Mouse (Mus musculus): Measurements from ENCODE around the gene Mgarp. TPM values are rescaled to one million over a fixed set of nuclear protein-coding genes. Genes with fewer than 3 reads are reported as not detected.
A peak's percentile ranks its signal among the peaks of the same experiment; 100 is the strongest.

Mgarp gene
- polyA plus RNA-seq, 1 experiment from 2014 or later = 0.39 TPM

GRCm38 (mm10) chr3:51391591-51391990 is 4.9 kb downstream of the Mgarp start:
- Histone ChIP-seq H3K36me3 (ENCODE audit: control insufficient read depth, insufficient read depth, low read length) (no peaks in the 10 kb centered on the region), H3K27ac (ENCODE audit: low read length) (no peak overlapping the region), H3K4me3 (ENCODE audit: low read depth, low read length) (no peak overlapping the region), H3K9me3 (replicated peaks; ENCODE audit: control insufficient read depth, low read length, poor library complexity, severe bottlenecking) (no peaks in the 10 kb centered on the region), H3K9ac (ENCODE audit: low read depth, low read length) (no peak overlapping the region), H3K27me3 (ENCODE audit: control insufficient read depth, insufficient read depth, low read depth, low read length) (peaks cover 12% of the 10 kb centered on the region), H3K4me1 (ENCODE audit: control insufficient read depth, insufficient read depth, low read length) (peaks cover 4% of the 10 kb centered on the region), H3K4me2 (ENCODE audit: low read length) (no peak overlapping the region)
- WGBS = 96% methylated on average over 5 of the region's 5 CpGs
- no peak for ATAC-seq

GRCm38 (mm10) chr3:51391095-51391494 is 5.4 kb downstream of the Mgarp start:
- Histone ChIP-seq H3K36me3 (ENCODE audit: control insufficient read depth, insufficient read depth, low read length) (no peaks in the 10 kb centered on the region), H3K9ac (ENCODE audit: low read depth, low read length) (no peak overlapping the region), H3K27ac (ENCODE audit: low read length) (no peak overlapping the region), H3K27me3 (ENCODE audit: control insufficient read depth, insufficient read depth, low read depth, low read length) (peaks cover 8% of the 10 kb centered on the region), H3K4me2 (ENCODE audit: low read length) (no peak overlapping the region), H3K4me3 (ENCODE audit: low read depth, low read length) (no peak overlapping the region), H3K4me1 (ENCODE audit: control insufficient read depth, insufficient read depth, low read length) (no peaks in the 10 kb centered on the region), H3K9me3 (replicated peaks; ENCODE audit: control insufficient read depth, low read length, poor library complexity, severe bottlenecking) (no peaks in the 10 kb centered on the region)
- no peak for ATAC-seq
- 86% methylated on average over 5 of the region's 5 CpGs for WGBS

GRCm38 (mm10) chr3:51388904-51389303 is 7.6 kb downstream of the Mgarp start:
- no peaks in the 10 kb centered on the region for H3K36me3 ChIP-seq (ENCODE audit: control insufficient read depth, insufficient read depth, low read length)
- H3K4me3 ChIP-seq (ENCODE audit: low read depth, low read length) = peak overlapping the region; percentile 10; the same call in 1 of the 2 replicates
- 6% methylated on average over 13 of the region's 13 CpGs for WGBS
- H3K4me2 ChIP-seq (ENCODE audit: low read length) = peak overlapping the region; percentile 35
- no peaks in the 10 kb centered on the region for H3K9me3 ChIP-seq (replicated peaks; ENCODE audit: control insufficient read depth, low read length, poor library complexity, severe bottlenecking)
- no peak overlapping the region for H3K27ac ChIP-seq (ENCODE audit: low read length)
- no peaks in the 10 kb centered on the region for H3K4me1 ChIP-seq (ENCODE audit: control insufficient read depth, insufficient read depth, low read length)
- no peaks in the 10 kb centered on the region; the same call in 1 of the 2 replicates for H3K27me3 ChIP-seq (ENCODE audit: control insufficient read depth, insufficient read depth, low read depth, low read length)
- ATAC-seq = no peak
- H3K9ac ChIP-seq (ENCODE audit: low read depth, low read length) = no peak overlapping the region

DNA sequence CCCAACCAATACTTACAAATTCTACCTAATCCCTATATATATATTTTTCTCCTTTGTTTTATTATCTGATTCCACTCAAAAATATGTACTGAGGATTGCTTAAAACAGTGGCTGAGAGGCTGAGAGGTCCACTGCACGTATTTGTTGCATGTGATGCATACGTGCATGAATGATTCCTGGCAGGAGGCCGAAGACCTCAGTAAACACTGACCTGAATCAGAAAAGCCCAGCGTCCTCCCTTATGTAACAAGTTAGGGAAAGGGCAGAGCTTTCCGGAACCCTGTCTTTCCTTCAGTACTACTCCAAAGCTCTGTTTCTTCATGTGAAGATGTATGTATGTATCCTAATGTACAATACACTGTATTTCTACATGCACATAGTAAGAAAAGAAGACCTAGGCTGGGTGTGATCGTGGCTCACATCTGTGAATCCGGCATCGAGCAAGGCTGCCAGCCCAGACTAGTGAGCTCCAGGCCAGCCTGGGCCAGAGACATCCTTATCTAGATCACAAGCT is 8.6 kb downstream of the Mgarp start:
- WGBS = 48% methylated on average over 8 of the region's 8 CpGs
- Histone ChIP-seq H3K4me3 (ENCODE audit: low read depth, low read length) (no peak overlapping the region), H3K4me2 (ENCODE audit: low read length) (no peak overlapping the region), H3K36me3 (ENCODE audit: control insufficient read depth, insufficient read depth, low read length) (no peaks in the 10 kb centered on the region), H3K27ac (ENCODE audit: low read length) (no peak overlapping the region), H3K4me1 (ENCODE audit: control insufficient read depth, insufficient read depth, low read length) (no peaks in the 10 kb centered on the region; the same call in 1 of the 2 replicates), H3K9me3 (replicated peaks; ENCODE audit: control insufficient read depth, low read length, poor library complexity, severe bottlenecking) (no peaks in the 10 kb centered on the region), H3K27me3 (ENCODE audit: control insufficient read depth, insufficient read depth, low read depth, low read length) (no peaks in the 10 kb centered on the region; the same call in 1 of the 2 replicates), H3K9ac (ENCODE audit: low read depth, low read length) (no peak overlapping the region)
- ATAC-seq = no peak

- Histone ChIP-seq H3K36me3 (ENCODE audit: control insufficient read depth, insufficient read depth, low read length) (no peaks in the 10 kb centered on the region), H3K4me1 (ENCODE audit: control insufficient read depth, insufficient read depth, low read length) (no peaks in the 10 kb centered on the region; the same call in 1 of the 2 replicates), H3K9me3 (replicated peaks; ENCODE audit: control insufficient read depth, low read length, poor library complexity, severe bottlenecking) (no peaks in the 10 kb centered on the region), H3K27me3 (ENCODE audit: control insufficient read depth, insufficient read depth, low read depth, low read length) (no peaks in the 10 kb centered on the region; the same call in 1 of the 2 replicates), H3K4me2 (ENCODE audit: low read length) (no peak overlapping the region), H3K9ac (ENCODE audit: low read depth, low read length) (no peak overlapping the region), H3K27ac (ENCODE audit: low read length) (no peak overlapping the region), H3K4me3 (ENCODE audit: low read depth, low read length) (no peak overlapping the region)
- no peak for ATAC-seq
- WGBS = 86% methylated on average over 3 of the region's 3 CpGs
These were observed 9.4 kb downstream of the Mgarp start for GRCm38 (mm10) chr3:51387134-51387451.

DNA sequence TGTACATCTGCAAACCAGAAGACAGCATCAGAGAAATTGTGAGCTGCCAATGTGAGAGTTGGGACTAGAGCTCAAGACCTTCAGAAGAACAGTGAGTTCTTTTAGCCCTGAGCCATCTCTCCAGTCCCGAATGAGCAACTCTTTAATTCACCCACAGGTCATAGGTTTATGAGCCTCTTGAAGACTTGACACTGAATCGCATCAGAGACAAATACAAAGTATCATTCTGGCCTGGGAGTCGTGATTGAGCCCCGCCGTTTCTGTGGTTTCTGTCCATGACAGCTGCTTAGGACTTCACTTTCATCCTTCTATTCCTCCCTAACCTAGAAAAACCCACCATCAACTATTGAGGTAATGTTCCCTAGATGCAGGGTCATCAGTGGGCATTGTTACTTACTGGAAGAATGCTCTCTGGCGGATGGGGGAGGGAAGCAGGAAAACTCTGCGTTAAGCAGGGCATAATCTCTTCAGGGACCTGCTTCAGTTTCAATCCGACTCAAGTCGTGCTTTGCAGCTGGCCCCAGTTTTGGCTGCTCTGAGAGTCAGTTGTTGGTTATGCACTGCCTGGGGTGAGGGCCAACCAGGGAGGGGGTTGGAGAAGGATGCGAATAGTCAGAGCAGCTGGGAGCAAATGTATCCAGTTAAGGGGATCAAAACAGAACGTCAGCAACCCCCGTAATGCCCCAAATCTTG is 10.0 kb downstream of the Mgarp start:
- H3K9me3 ChIP-seq (replicated peaks; ENCODE audit: control insufficient read depth, low read length, poor library complexity, severe bottlenecking) = no peaks in the 10 kb centered on the region
- ATAC-seq = no peak
- H3K4me3 ChIP-seq (ENCODE audit: low read depth, low read length) = no peak overlapping the region
- no peak overlapping the region for H3K9ac ChIP-seq (ENCODE audit: low read depth, low read length)
- no peak overlapping the region for H3K4me2 ChIP-seq (ENCODE audit: low read length)
- no peaks in the 10 kb centered on the region; the same call in 1 of the 2 replicates for H3K27me3 ChIP-seq (ENCODE audit: control insufficient read depth, insufficient read depth, low read depth, low read length)
- H3K4me1 ChIP-seq (ENCODE audit: control insufficient read depth, insufficient read depth, low read length) = no peaks in the 10 kb centered on the region; the same call in 1 of the 2 replicates
- no peak overlapping the region for H3K27ac ChIP-seq (ENCODE audit: low read length)
- no peaks in the 10 kb centered on the region for H3K36me3 ChIP-seq (ENCODE audit: control insufficient read depth, insufficient read depth, low read length)
- WGBS = 40% methylated on average over 12 of the region's 12 CpGs

DNA sequence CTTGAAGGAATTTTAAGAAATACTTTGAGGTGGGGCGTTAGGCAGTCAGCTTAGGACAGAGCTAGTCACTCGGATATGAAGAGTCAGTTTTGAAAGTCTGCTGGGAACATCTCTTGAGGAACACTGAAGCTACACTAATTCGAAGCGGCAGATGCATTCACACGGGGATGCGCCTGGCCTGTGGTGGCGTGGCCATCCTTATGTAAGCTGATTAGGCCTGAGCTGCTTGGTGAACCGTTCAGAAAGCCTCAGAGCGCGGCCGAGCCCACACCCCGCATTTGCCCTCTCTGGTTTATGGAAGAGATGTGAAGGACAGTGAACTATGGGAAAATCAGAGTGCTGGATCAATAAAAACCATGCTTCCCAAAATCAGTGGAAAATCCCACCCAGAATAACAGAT is 13.1 kb downstream of the Mgarp start:
- ATAC-seq = no peak
- Histone ChIP-seq H3K4me1 (ENCODE audit: control insufficient read depth, insufficient read depth, low read length) (no peaks in the 10 kb centered on the region; the same call in 1 of the 2 replicates), H3K36me3 (ENCODE audit: control insufficient read depth, insufficient read depth, low read length) (no peaks in the 10 kb centered on the region), H3K9ac (ENCODE audit: low read depth, low read length) (no peak overlapping the region), H3K9me3 (replicated peaks; ENCODE audit: control insufficient read depth, low read length, poor library complexity, severe bottlenecking) (no peaks in the 10 kb centered on the region), H3K27ac (ENCODE audit: low read length) (no peak overlapping the region), H3K27me3 (ENCODE audit: control insufficient read depth, insufficient read depth, low read depth, low read length) (no peaks in the 10 kb centered on the region; the same call in 1 of the 2 replicates), H3K4me2 (ENCODE audit: low read length) (no peak overlapping the region), H3K4me3 (ENCODE audit: low read depth, low read length) (no peak overlapping the region)
- WGBS = 15% methylated on average over 12 of the region's 12 CpGs

DNA sequence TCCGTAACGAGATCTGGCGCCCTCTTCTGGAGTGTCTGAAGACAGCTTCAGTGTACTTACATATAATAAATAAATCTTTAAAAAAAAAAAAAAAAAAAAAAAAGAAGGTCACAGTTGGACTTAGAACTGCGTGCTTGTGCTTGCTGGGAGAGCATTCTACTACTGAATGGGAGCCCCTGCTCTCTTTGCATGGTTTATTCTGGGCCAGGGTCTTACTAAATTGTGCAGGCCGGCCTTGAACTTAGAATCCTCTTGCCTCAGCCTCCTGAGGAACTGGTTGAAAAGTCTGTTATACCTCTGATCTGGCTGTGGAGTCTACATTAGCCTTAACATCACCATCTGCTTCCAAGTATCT is 15.9 kb downstream of the Mgarp start:
- H3K27ac ChIP-seq (ENCODE audit: low read length) = no peak overlapping the region
- no peak overlapping the region for H3K4me2 ChIP-seq (ENCODE audit: low read length)
- 87% methylated on average over 2 of the region's 5 CpGs for WGBS
- H3K36me3 ChIP-seq (ENCODE audit: control insufficient read depth, insufficient read depth, low read length) = no peaks in the 10 kb centered on the region
- H3K4me3 ChIP-seq (ENCODE audit: low read depth, low read length) = no peak overlapping the region
- H3K9ac ChIP-seq (ENCODE audit: low read depth, low read length) = no peak overlapping the region
- ATAC-seq = no peak
- no peaks in the 10 kb centered on the region for H3K9me3 ChIP-seq (replicated peaks; ENCODE audit: control insufficient read depth, low read length, poor library complexity, severe bottlenecking)
- H3K4me1 ChIP-seq (ENCODE audit: control insufficient read depth, insufficient read depth, low read length) = no peaks in the 10 kb centered on the region; the same call in 1 of the 2 replicates
- H3K27me3 ChIP-seq (ENCODE audit: control insufficient read depth, insufficient read depth, low read depth, low read length) = no peaks in the 10 kb centered on the region

- H3K9ac ChIP-seq (ENCODE audit: low read depth, low read length) = no peak overlapping the region
- H3K36me3 ChIP-seq (ENCODE audit: control insufficient read depth, insufficient read depth, low read length) = no peaks in the 10 kb centered on the region
- H3K27me3 ChIP-seq (ENCODE audit: control insufficient read depth, insufficient read depth, low read depth, low read length) = no peaks in the 10 kb centered on the region
- ATAC-seq = no peak
- H3K4me2 ChIP-seq (ENCODE audit: low read length) = no peak overlapping the region
- H3K27ac ChIP-seq (ENCODE audit: low read length) = no peak overlapping the region
- H3K4me1 ChIP-seq (ENCODE audit: control insufficient read depth, insufficient read depth, low read length) = no peaks in the 10 kb centered on the region; the same call in 1 of the 2 replicates
- H3K9me3 ChIP-seq (replicated peaks; ENCODE audit: control insufficient read depth, low read length, poor library complexity, severe bottlenecking) = no peaks in the 10 kb centered on the region
- WGBS = 78% methylated on average over 5 of the region's 5 CpGs
- H3K4me3 ChIP-seq (ENCODE audit: low read depth, low read length) = no peak overlapping the region
These were observed 16.5 kb downstream of the Mgarp start for GRCm38 (mm10) chr3:51379786-51380659.
